Mouse (Mus musculus) spleen, adult 10 weeks (tissue): Measurements from ENCODE around the gene Prr14. TPM values are rescaled to one million over a fixed set of nuclear protein-coding genes. Genes with fewer than 3 reads are reported as not detected.

Experiments
- polyA plus RNA-seq: library from polyadenylated mRNA; stranded (reverse); fragments of 350-450 nt; fragmentation: Illumina TruSeq; extraction: RNeasy Lipid Tissue Mini Kit (QIAGEN cat#74804); gene quantifications from one replicate; pipeline ENCODE4 v1.2.3, GENCODE M21; 2015; ENCODE audit warnings: low replicate concordance; ENCODE audit not compliant: insufficient read depth

The Prr14 gene
- polyA plus RNA-seq = 76.8 TPM

DNA sequence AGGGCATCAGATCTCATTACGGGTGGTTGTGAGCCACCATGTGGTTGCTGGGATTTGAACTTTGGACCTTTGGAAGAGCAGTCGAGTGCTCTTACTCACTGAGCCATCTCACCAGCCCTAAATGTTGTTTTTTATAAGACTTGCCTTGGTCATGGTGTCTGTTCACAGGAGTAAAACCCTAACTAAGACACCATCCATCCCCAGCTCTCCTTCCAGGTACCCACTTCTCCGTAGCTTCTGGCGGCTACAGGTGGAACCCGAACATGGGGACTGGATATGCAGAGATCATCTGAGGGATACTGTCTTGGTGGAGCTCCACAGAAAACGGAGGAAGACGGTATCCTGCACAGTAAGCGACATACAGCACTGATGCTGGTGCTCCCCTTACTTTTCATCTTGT lies at the start of gene Prr14:
TSS of gene Prr14 (plus strand) at position 301 of the 400 bp plus-strand sequence.

GRCm38 (mm10) chr7:127421388-127422191 lies 37.8 kb upstream of the Prr14 start, which contains the start of gene Zfp688:
TSS of gene Zfp688 (minus strand) at chr7:127422068.

DNA sequence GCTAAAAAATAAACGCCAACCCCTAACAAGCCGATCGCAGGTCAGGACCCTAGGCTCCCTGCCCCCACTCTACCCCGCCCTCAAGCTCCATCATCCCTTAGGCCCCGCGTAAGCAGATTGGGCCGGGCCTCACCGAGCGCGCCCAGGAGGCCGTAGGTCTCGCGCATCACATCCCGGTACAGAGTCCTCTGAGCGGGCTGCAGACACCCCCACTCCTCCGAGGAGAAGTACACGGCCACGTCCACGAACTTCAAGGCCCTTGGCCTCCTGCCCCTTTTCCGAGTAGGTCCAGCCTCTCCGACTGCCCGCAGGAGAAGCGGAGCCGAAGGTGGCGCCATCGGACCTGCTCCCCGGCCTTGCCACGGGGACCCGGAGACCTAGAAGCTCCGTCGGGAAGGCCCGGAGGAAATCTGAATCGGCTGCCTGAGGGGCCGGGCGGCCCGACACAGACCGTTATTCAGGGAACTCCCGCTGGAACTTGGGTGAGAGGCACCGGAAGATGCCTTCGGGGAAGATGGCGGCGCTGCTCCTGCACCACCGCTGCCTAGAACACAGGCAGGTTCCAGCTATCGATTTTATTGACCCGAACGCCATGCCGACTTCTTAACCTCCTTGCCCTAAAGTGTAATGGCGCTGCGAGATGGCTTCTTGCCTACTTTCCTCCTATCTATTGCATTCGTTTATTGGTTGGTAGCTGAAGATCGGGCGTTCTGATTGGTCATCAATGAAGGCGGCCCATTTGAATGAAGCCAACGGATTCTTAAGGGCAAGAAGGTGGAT lies 10.7 kb upstream of the Prr14 start, which contains the start of gene Zfp689:
TSS of gene Zfp689 (minus strand) at position 638 of the 780 bp plus-strand sequence.

GRCm38 (mm10) chr7:127478635-127479317 lies 19.4 kb downstream of the Prr14 start, which contains the start of gene Fbrs:
TSS of gene Fbrs (plus strand) at chr7:127479199.

GRCm38 (mm10) chr7:127511808-127512230 lies 52.4 kb downstream of the Prr14 start, which contains the start of gene Srcap:
TSS of gene Srcap (plus strand) at chr7:127511983.

DNA sequence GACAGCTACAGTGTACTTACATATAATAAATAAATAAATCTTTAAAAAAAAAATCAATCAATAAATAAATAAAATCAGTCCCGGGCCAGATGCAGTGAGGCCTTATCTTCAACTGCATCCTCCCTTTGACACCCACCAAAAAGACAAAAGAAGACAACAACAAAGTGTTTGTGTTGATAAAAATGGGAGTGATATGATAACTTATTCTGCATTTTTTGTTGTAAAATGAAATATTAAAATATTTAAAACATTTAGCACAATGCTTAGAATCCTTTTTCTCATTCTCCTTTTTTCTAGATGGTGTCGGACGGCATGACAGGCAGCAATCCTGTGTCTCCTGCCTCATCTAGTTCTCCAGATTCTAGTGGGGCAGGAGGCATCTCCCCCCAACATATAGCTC lies 59.9 kb downstream of the Prr14 start, which contains the start of gene Gm42715:
TSS of gene Gm42715 (plus strand) at position 301 of the 400 bp plus-strand sequence.

Other genes with a start within 250 kb of the Prr14 start
- 9.4 TPM for gene Zfp553, start 226.6 kb upstream of the Prr14 start, polyA plus RNA-seq
- 234 TPM for gene Sept1, start 226.5 kb upstream of the Prr14 start, polyA plus RNA-seq
- 6.0 TPM for gene Zfp771, start 215.3 kb upstream of the Prr14 start, polyA plus RNA-seq
- gene Dctpp1, start 198.9 kb upstream of the Prr14 start, polyA plus RNA-seq = 8.7 TPM
- gene Sephs2, start 185.6 kb upstream of the Prr14 start, polyA plus RNA-seq = 26.2 TPM
- 108 TPM for gene Itgal, start 163.4 kb upstream of the Prr14 start, polyA plus RNA-seq
- 3.3 TPM for gene Zfp768, start 114.0 kb upstream of the Prr14 start, polyA plus RNA-seq
- gene Zfp747, start 83.6 kb upstream of the Prr14 start, polyA plus RNA-seq = 4.0 TPM
- 4.2 TPM for gene 9130019O22Rik, start 72.4 kb upstream of the Prr14 start, polyA plus RNA-seq
- 2.5 TPM for gene E430018J23Rik, start 66.0 kb upstream of the Prr14 start, polyA plus RNA-seq
- 9.8 TPM for gene Zfp764, start 52.8 kb upstream of the Prr14 start, polyA plus RNA-seq
- 16.2 TPM for gene Zfp688, start 37.5 kb upstream of the Prr14 start, polyA plus RNA-seq
- 2.5 TPM for gene Zfp689, start 10.5 kb upstream of the Prr14 start, polyA plus RNA-seq
- 86.5 TPM for gene Fbrs, start 19.6 kb downstream of the Prr14 start, polyA plus RNA-seq
- gene Srcap, start 52.4 kb downstream of the Prr14 start, polyA plus RNA-seq = 41.1 TPM
- gene Gm42715, start 60.0 kb downstream of the Prr14 start, polyA plus RNA-seq = 25.3 TPM
- not detected for gene Tmem265, start 101.8 kb downstream of the Prr14 start, polyA plus RNA-seq
- gene Phkg2, start 113.7 kb downstream of the Prr14 start, polyA plus RNA-seq = 103 TPM
- gene Ccdc189, start 129.0 kb downstream of the Prr14 start, polyA plus RNA-seq = 1.8 TPM
- gene Rnf40, start 129.2 kb downstream of the Prr14 start, polyA plus RNA-seq = 30.1 TPM
- gene Zfp629, start 156.2 kb downstream of the Prr14 start, polyA plus RNA-seq = 6.0 TPM
- 8.0 TPM for gene Bcl7c, start 249.3 kb downstream of the Prr14 start, polyA plus RNA-seq